Mouse (Mus musculus) liver, adult 2 months (tissue): ENCODE measurements around the gene Gstt1. TPM values are rescaled to one million over a fixed set of nuclear protein-coding genes. Genes with fewer than 3 reads are reported as not detected.
"Not testable (repeated sequence)": the region's sequence is repeated elsewhere in the genome, so short reads cannot be mapped to it uniquely, and the experiment has no call there.

Experiments
- DNase-seq: peaks from one replicate; pipeline ENCODE4 v3.0.0-alpha.2; 2011; ENCODE audit warnings: low read depth, low spot score; ENCODE audit errors: extremely low read depth
- H3K27ac ChIP-seq: fragments of 200-500 bp; replicated peaks from 2 replicates; pipeline ENCODE4 v1.5.1; 2012; ENCODE audit warnings: low read depth, mild to moderate bottlenecking, control low read depth, inconsistent platforms, low read length; ENCODE audit not compliant: insufficient read depth
- H3K27me3 ChIP-seq: fragments of 200-500 bp; 2 replicates; pipeline ENCODE4 v1.6.1; 2012; ENCODE audit warnings: mild to moderate bottlenecking, moderate library complexity, low read length, inconsistent platforms; ENCODE audit not compliant: control insufficient read depth, insufficient read depth
- H3K36me3 ChIP-seq: fragments of 200-500 bp; 2 replicates; pipeline ENCODE4 v1.6.1; 2012; ENCODE audit warnings: low read length, inconsistent platforms; ENCODE audit not compliant: control insufficient read depth, insufficient read depth
- H3K4me1 ChIP-seq: fragments of 200-500 bp; 2 replicates; pipeline ENCODE4 v1.6.1; 2011; ENCODE audit warnings: low read length; ENCODE audit not compliant: control insufficient read depth, insufficient read depth
- H3K4me3 ChIP-seq: fragments of 200-500 bp; 2 replicates; pipeline ENCODE4 v1.5.1; 2011; ENCODE audit warnings: low read depth, mild to moderate bottlenecking, control low read depth, low read length, moderate library complexity; ENCODE audit not compliant: insufficient read depth
- H3K79me2 ChIP-seq: fragments of 200-500 bp; 2 replicates; pipeline ENCODE4 v1.6.1; 2012; ENCODE audit warnings: inconsistent platforms, mild to moderate bottlenecking, low read length, moderate library complexity; ENCODE audit not compliant: control insufficient read depth, insufficient read depth
- H3K9ac ChIP-seq: fragments of 200-500 bp; 2 replicates; pipeline ENCODE4 v1.6.1; 2012; ENCODE audit warnings: low read depth, mild to moderate bottlenecking, control low read depth, inconsistent platforms, low read length
- CTCF ChIP-seq: fragments of 200-500 bp; IDR thresholded peaks from 2 replicates; pipeline ENCODE4 v1.5.1; 2011; ENCODE audit warnings: low read depth, low read length, control low read depth
- POLR2A ChIP-seq: fragments of 200-500 bp; IDR thresholded peaks from 2 replicates; pipeline ENCODE4 v1.6.1; 2011; ENCODE audit warnings: low read length, control low read depth; ENCODE audit not compliant: insufficient read depth; ENCODE audit errors: extremely low read depth
- WGBS: fragments of 180-500 bp; shearing (Covaris S2); methylation state at CpG from one replicate; pipeline ENCODE4 v1.1.7; 2018; 5-methylcytosine and 5-hydroxymethylcytosine counted together
- polyA plus RNA-seq: library from polyadenylated mRNA; depleted of rRNA; stranded (reverse); fragments of >200 nt; gene quantifications from 2 replicates; pipeline ENCODE4 v1.2.3, GENCODE M21; 2012
- total RNA-seq: library from RNA; depleted of rRNA; stranded (reverse); fragments of >200 nt; gene quantifications from 2 replicates; pipeline ENCODE4 v1.2.3, GENCODE M21; 2014

Gene Gstt1
- total and polyA plus RNA-seq, 2 experiments = 622 to 1,223 TPM

GRCm38 (mm10) chr10:75777885-75778284 lies 20.5 kb downstream of the Gstt1 start:
- no peak for TF ChIP-seq POLR2A
- no peak for TF ChIP-seq CTCF

GRCm38 (mm10) chr10:75776562-75776961 lies 21.8 kb downstream of the Gstt1 start:
- WGBS = 94% methylated on average over 6 of the region's 6 CpGs

More at GRCm38 (mm10) chr10:75777885-75778284, 20.5 kb downstream of the Gstt1 start:
- H3K27ac ChIP-seq = no peak overlapping the region
- H3K36me3 ChIP-seq = no peaks in the 10 kb centered on the region
- H3K9ac ChIP-seq = no peak overlapping the region
- peaks cover 16% of the 10 kb centered on the region for H3K4me1 ChIP-seq
- H3K4me3 ChIP-seq = no peak overlapping the region
- WGBS = 93% methylated on average over 2 of the region's 2 CpGs
- no peak for DNase-seq
- H3K27me3 ChIP-seq = no peaks in the 10 kb centered on the region
- no peaks in the 10 kb centered on the region for H3K79me2 ChIP-seq

GRCm38 (mm10) chr10:75774587-75774986 lies 23.8 kb downstream of the Gstt1 start:
- Histone ChIP-seq H3K79me2 (no peaks in the 10 kb centered on the region), H3K9ac (no peak overlapping the region), H3K27ac (no peak overlapping the region), H3K27me3 (no peaks in the 10 kb centered on the region), H3K4me3 (no peak overlapping the region), H3K36me3 (peaks cover 5% of the 10 kb centered on the region), H3K4me1 (peaks cover 4% of the 10 kb centered on the region; the same call in 1 of the 2 replicates)
- WGBS = 92% methylated on average over 9 of the region's 9 CpGs
- DNase-seq = no peak
- TF ChIP-seq POLR2A (no peak), CTCF (no peak)

More at GRCm38 (mm10) chr10:75776562-75776961, 21.8 kb downstream of the Gstt1 start:
- TF ChIP-seq CTCF (no peak), POLR2A (no peak)
- Histone ChIP-seq H3K4me1 (peaks cover 13% of the 10 kb centered on the region), H3K27ac (no peak overlapping the region), H3K27me3 (no peaks in the 10 kb centered on the region), H3K79me2 (no peaks in the 10 kb centered on the region), H3K9ac (no peak overlapping the region), H3K36me3 (no peaks in the 10 kb centered on the region), H3K4me3 (no peak overlapping the region)
- no peak for DNase-seq

GRCm38 (mm10) chr10:75774102-75774501 lies 24.3 kb downstream of the Gstt1 start:
- WGBS = 90% methylated on average over 5 of the region's 5 CpGs
- H3K36me3 ChIP-seq = peaks cover 5% of the 10 kb centered on the region
- TF ChIP-seq CTCF (no peak), POLR2A (no peak)
- H3K4me1 ChIP-seq = no peaks in the 10 kb centered on the region
- no peak for DNase-seq
- no peaks in the 10 kb centered on the region for H3K79me2 ChIP-seq
- H3K27me3 ChIP-seq = no peaks in the 10 kb centered on the region
- H3K4me3 ChIP-seq = no peak overlapping the region
- H3K27ac ChIP-seq = no peak overlapping the region
- H3K9ac ChIP-seq = no peak overlapping the region

- peak; percentile 96 for TF ChIP-seq POLR2A
- peak; percentile 61 for TF ChIP-seq CTCF
- Histone ChIP-seq H3K79me2 (no peaks in the 10 kb centered on the region), H3K27ac (peak within 1 kb of the TSS; percentile 86), H3K4me1 (no peaks in the 10 kb centered on the region), H3K4me3 (peak within 1 kb of the TSS; percentile 79), H3K9ac (peak within 1 kb of the TSS; percentile 86), H3K27me3 (no peaks in the 10 kb centered on the region), H3K36me3 (peaks cover 5% of the 10 kb centered on the region)
- under 1% methylated on average over 47 of the region's 47 CpGs for WGBS
- DNase-seq = peak; percentile 95
These were observed 25.4 kb downstream of the Gstt1 start, which contains the start of gene Ddt for GRCm38 (mm10) chr10:75772795-75773664. Gene Ddt, minus strand, starts transcription at chr10:75773414.

GRCm38 (mm10) chr10:75767756-75768155 lies 30.6 kb downstream of the Gstt1 start:
- H3K4me3 ChIP-seq, DNase-seq, H3K9ac ChIP-seq, H3K36me3 ChIP-seq, H3K27me3 ChIP-seq, H3K27ac ChIP-seq, H3K4me1 ChIP-seq, H3K79me2 ChIP-seq: not testable (repeated sequence)
- 59% methylated on average over 5 of the region's 5 CpGs for WGBS
